Mouse (Mus musculus) left cerebral cortex, postnatal 14 days (tissue): ENCODE measurements around the gene Nid1. TPM values are rescaled to one million over a fixed set of nuclear protein-coding genes. Genes with fewer than 3 reads are reported as not detected.
A peak's percentile ranks its signal among the peaks of the same experiment; 100 is the strongest.

Experiments used
- DNase-seq, 2 experiments: peaks; one replicate each; pipeline ENCODE4 v3.0.0; 2021 to 2022; ENCODE audit warnings: low spot score in 2 of 2, mixed read lengths in 1 of 2
- intact Hi-C: fragments of 180-260 bp; cut with DNase I; formaldehyde crosslinking; loops from one replicate; pipeline ENCODE4 v1.15.1; 2025
- total RNA-seq, 2 experiments: library from RNA; stranded (reverse); gene quantifications; 2 replicates each; pipeline ENCODE4 v1.2.3; 2021

Nid1 gene
- total RNA-seq, 2 experiments from 2014 or later: 22.4 to 22.9 TPM

DNA sequence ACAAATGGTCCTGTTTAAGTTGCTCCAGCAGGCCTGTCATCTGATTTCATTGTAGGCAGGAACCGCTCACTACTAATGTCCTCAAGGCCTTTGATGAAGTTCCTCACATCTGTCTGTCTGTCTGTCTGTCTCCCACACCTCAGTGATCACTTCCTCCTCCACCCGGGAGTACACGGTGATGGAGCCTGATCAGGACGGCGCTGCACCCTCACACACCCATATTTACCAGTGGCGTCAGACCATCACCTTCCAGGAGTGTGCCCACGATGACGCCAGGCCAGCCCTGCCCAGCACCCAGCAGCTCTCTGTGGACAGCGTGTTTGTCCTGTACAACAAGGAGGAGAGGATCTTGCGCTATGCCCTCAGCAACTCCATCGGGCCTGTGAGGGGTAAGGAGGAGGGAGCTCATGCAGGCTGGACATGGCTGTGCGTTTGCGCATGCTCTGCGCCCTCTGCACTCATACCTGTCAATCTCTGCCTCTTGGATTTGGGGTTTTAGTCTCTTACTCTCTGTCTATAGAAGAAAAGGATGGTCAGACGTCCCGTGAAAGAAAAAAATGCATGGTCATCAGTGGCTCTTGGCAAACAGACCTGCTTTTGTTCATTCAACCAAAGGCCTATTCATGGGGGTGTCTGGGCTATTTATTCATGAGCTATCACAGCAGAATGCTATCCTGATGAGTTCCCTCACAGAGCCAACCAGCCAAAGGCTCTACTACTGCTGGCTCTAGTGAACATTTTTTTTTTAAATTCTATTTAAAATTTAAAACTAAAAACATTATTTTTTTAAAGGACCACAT, 44.7 kb downstream of the Nid1 start:
- intact Hi-C loops: no loop called here
- DNase-seq: no peak

GRCm38 (mm10) chr13:13484351-13484751, 47.0 kb downstream of the Nid1 start:
- no peak for DNase-seq
- intact Hi-C loops: no loop called here

GRCm38 (mm10) chr13:13484883-13485282, 47.5 kb downstream of the Nid1 start:
- intact Hi-C loops: no loop called here
- DNase-seq: no peak

- no peak for DNase-seq
- intact Hi-C loops: no loop called here
Observed at GRCm38 (mm10) chr13:13485682-13486081, 48.3 kb downstream of the Nid1 start.

DNA sequence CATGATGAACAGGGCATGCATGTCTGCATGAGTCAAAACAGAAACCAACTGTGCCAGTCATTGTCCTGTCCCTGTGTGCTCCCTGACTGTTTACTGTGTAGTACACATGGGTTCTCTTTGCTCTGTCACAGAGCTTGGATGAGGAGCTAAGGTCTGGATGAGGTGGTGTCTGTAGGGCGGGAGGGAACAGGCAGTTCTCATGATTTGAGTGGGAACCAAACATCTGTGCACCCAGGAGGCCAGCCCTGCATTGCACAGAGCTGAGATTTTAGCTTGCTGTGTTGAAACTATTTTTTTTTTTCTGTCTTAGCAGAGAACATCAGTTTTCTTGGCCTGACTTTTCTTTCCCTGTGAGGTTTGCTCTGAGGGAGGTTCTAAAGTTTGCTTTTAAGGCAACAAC, 50.5 kb downstream of the Nid1 start:
- intact Hi-C loops: no loop called here
- DNase-seq: peak in 1 of 2 experiments; percentile 26

DNA sequence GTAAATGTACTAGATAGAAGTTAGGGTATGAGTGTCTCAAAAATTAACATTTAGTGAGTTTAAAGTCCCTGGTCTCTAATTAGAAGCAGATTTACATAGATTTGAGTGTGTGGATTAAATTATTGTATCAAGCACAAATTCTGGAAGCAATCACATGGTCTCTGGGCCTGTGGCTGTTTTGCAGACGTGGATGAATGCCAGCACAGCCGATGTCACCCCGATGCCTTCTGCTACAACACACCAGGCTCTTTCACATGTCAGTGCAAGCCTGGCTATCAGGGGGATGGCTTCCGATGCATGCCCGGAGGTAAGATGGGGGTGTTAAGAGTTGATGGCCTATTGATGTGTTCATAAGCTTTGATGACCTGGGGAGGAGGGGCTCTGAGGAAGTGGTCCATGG, 52.5 kb downstream of the Nid1 start:
- no peak for DNase-seq
- intact Hi-C loops: no loop called here

GRCm38 (mm10) chr13:13492151-13492550, 54.8 kb downstream of the Nid1 start:
- no peak for DNase-seq
- intact Hi-C loops: no loop called here

DNA sequence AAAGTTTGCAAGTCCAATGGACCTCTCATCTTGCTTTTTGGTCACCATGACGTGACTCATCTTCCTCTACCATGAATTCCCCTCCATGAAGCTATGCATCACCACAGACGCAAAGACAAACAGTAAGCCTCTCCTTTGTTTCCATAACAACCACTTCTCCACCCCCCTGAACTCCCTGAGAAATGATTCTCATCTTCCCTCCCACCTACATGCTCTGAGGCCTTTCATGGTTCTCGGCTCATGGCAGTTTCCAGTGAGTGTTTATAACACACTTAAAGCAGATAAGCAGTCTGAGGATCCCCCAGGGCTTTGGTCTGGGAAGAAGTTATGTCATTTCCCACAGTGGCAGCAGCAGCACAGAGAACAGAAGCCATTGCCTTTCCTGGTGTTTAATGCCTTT, 56.2 kb downstream of the Nid1 start:
- peak in 1 of 2 experiments; percentile 58 for DNase-seq
- intact Hi-C loops: no loop called here

DNA sequence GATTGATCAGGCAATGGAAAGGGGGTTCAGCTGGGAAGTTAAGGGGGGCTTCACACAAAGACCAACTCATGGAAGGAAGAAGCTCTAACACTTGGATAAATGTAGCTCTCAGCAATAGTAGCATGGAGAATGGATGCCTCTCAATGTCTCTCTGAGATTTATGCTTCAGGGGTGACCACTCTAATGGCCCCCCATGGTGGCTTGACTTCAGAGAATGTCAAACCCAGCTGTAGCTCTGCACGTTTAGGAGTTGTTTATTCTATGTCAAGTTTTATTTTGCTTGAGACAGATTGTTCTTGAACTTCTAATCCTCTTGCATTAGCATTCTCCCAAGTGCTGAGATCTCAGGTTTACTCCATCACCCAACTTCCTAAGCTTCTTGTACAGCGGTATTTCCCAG, 60.7 kb downstream of the Nid1 start:
- intact Hi-C loops: no loop called here

DNA sequence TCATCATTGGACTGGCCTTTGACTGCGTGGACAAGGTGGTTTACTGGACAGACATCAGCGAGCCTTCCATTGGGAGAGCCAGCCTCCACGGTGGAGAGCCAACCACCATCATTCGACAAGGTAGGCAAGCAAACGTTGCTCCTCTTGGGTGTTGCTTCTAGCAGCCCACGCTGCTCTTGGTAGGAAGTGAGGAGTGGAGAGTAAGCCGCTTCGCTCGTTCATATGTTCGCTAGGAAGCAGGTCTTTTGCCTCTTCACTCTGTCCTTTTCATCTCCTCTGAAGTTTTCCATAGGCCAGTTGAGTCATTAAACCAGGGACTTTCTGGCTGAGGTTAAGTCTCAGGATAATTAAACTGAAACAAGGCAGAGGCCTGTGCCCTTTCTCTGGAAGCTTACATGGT, 65.1 kb downstream of the Nid1 start:
- DNase-seq: no peak
- intact Hi-C loops: no loop called here

More for the DNA sequence above, 60.7 kb downstream of the Nid1 start:
- DNase-seq: no peak

DNA sequence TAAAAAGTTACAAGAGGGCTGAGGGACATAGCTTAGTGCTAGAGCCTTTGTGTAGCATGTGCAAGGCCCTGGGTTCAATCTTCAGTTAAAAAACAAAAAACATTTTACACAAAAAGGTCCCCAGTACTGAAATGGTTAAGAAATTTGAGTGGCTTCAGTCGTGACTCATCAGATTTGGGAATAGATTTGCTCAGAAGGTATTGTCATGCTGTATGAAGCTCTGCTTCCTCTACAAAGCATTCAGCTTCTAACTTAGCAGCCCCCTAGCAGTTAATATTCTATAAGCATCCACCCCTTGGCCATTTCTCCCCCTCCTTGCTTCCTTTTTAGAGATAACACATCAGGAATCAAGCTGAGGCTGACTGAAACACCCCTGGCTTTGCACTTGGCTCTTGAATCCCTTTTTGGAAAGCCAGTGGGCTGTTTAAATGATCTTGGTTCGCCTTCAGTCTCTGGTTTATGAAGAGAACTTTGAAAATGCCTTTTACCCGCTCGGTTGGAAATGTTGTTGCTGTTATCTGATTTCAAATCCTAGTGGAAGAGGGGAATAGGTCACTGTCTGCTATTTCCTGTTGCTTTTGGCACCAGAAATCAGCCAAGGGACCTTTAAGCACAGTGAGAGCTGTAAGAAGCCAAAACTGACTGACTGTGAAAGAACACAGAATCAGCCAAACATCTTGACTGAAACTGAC, 66.5 kb downstream of the Nid1 start:
- DNase-seq: no peak
- intact Hi-C loops: no loop called here

DNA sequence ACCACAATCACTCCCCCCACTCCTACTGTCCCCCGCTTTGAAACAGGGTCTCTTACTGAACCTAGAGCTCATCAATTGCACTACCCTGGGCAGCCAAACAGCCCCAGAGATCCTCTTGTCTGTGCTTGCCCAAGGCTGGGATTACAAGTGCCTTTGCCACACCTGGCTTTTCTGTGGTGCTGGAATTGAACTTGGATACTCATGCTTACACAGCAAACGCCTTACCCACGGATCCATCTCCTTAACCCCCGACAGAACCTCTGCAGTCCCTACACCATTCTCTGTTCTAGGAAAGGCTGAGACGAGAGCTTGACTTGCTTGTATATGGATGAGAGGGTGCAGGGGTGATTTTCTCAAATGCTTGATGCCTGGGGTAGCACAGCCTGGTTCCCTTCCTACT, 67.7 kb downstream of the Nid1 start:
- DNase-seq: no peak
- intact Hi-C loops: no loop called here

- peak; percentile 51 to 52 for DNase-seq
- intact Hi-C loops: no loop called here
Observed at GRCm38 (mm10) chr13:13506556-13506955, 69.2 kb downstream of the Nid1 start.

GRCm38 (mm10) chr13:13514861-13515260, 77.5 kb downstream of the Nid1 start:
- intact Hi-C loops: loop anchor here (10.0 kb wide), 2 partner anchors 160 to 350 kb away; no protein-coding TSS in a partner anchor
- DNase-seq: no peak

DNA sequence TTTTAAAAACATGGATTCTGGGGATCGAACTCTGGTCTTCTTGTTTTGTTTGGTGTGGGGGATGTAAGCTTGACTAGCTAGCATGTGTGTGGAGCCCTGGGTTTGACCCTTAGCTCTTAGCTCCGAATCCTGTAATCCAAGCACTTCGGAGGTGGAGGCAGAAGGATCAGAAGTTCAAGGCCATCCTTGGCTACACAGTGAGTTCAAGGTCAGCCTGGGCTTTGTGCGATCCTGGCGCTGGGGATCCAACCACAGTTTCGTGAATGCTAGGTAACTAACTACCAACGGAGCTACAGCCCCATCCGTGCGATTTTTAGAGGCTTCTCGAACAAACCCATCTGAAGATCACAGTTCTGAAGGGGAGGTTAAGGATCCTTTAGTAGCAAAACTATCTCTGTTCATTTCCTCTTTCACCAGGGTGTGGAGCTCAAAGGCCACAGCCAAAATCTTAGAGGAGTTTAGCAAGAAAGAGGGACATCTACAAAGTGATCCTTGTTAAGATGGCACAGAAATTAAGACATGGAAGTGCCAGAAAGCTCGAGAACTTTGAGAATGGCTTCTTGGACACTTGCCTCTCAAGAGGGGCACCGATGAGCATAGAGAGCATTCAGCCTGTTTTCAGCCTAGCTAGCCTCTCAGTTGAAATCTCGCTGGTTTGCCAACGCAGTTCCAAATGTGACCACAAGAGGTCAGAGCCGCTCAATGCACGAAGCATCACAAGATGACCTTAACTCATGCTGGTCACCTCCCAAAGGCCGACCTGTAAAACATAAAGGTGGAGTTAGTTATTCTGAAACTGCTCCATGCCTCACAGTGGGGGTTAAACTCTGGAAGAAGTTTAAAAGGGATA, 79.2 kb downstream of the Nid1 start:
- intact Hi-C loops: loop anchor here (2.0 to 10.0 kb wide), 3 partner anchors 96 to 348 kb away; no protein-coding TSS in a partner anchor

DNA sequence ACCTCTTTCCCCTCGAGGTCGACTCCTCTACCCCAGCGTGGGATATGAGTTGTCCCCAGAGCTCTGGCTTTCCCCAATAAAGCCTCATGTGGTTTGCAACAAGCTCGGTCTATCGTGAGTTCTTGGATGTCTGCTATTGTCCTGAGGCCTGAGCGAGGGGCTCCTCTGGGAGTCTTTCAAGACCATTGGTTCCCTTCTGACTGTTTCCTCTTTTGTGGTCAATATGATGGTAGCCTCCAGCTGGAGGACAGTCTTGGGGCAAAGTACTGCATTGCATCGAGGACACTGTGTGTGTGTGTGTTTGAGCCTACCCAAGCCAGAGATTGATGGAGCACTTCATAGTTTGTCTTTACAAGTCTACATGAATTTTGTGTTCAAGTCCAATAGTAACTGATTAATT, 80.8 kb downstream of the Nid1 start:
- no peak for DNase-seq
- intact Hi-C loops: loop anchor here (10.0 kb wide), 2 partner anchors 157 to 347 kb away; no protein-coding TSS in a partner anchor

More for the DNA sequence above, 79.2 kb downstream of the Nid1 start:
- peak; percentile 79 to 88 for DNase-seq

DNA sequence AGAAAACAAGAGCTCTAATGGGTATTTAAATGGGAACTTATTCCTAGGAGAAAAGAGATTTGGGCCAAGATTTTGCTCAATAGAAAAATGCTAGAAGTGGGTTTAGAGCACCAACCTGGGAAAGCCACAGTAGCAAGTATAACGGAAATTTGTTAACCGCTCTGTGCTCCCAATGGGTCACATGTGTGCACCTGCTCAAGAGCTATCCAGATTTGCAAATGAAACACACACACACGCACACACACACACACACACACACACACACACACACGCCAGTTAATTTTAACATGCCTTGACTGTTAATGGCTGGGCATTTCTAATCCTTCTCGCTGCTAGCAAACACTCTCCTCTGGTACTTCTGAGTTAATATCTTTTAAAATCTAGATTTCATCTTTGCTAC, 83.1 kb downstream of the Nid1 start:
- no peak for DNase-seq
- intact Hi-C loops: no loop called here

DNA sequence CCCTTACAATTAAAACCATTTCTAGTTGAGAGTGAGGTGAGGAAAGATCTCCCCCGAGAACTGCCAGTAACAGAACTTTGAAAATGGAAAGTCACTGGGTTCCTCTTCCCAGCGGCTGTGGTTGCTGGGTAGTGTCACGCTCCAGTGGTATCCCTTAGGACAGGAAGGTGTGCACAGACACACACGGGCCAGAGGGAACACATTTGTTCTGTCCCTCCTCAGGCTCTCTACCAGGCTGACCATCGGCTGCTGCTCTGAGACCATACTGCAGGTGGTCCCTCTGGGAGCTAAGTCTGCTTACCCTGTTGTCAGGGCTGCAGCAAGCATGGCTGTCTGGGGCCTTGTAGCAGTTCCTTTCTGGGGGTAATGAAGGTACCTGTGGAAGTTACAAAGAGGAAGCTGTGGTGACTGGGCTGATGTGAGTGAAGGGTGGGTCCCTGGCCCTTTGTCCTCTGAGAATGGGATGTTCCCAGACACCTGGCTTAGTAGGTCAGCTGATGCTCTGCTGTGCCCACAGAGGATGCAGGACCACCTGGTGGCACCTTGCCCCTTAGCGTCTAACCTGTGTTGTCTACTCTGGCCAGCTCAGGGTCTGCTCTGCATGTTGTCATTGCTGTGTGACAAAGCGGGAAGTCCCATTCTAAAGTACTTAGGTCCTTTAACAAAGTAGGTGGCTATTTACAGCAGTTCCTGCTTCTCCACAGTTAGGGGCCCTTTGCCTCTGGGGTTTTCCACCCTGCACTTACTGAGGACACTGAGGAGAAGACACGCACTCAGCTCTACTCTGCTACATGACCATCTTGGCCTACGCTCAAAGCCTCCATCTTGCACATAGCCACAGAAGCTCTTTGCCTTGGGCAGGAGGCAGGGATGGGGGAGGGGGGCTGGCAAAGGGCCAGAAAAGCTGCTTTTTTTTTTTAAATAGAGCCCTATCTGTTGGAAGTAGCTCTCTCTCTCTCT, 86.6 kb downstream of the Nid1 start:
- intact Hi-C loops: no loop called here
- DNase-seq: no peak

GRCm38 (mm10) chr13:13525205-13525604, 87.9 kb downstream of the Nid1 start:
- intact Hi-C loops: no loop called here
- DNase-seq: no peak
